Mouse (Mus musculus): Measurements from ENCODE around the gene Srebf1.

- TF ChIP-seq CTCF (IDR thresholded peaks at IDR 0.05; ENCODE audit: low read depth, low read length) (no peak), POLR2A (IDR thresholded peaks at IDR 0.05; ENCODE audit: borderline replicate concordance, low read depth, low read length) (no peak)
Measured at GRCm38 (mm10) chr11:60231951-60232350, 9.6 kb upstream of the Srebf1 start.

Measured in bone marrow macrophage, adult 2 months (primary cell).